Mouse (Mus musculus) intestine, embryonic 15.5 days (tissue): ENCODE data around the gene Nkain2. TPM values are rescaled to one million over a fixed set of nuclear protein-coding genes. Genes with fewer than 3 reads are reported as not detected.

Experiments used
- ATAC-seq: fragments of 200-750 bp; cut with Nextera tagmentation; 2 replicates; pipeline ENCODE4 v1.8.0; 2017; ENCODE audit warnings: moderate TSS enrichment, moderate library complexity
- H3K27ac ChIP-seq: fragments of 300-500 bp; sonication (generic); 2 replicates; pipeline ENCODE4 v1.5.1; 2015; ENCODE audit warnings: mild to moderate bottlenecking, inconsistent platforms
- H3K27me3 ChIP-seq: fragments of 300-500 bp; sonication (generic); replicated peaks from 2 replicates; pipeline ENCODE4 v1.6.1; 2015; ENCODE audit warnings: inconsistent platforms
- H3K36me3 ChIP-seq: fragments of 300-500 bp; sonication (generic); 2 replicates; pipeline ENCODE4 v1.6.1; 2015; ENCODE audit warnings: inconsistent platforms
- H3K4me1 ChIP-seq: fragments of 300-500 bp; sonication (generic); replicated peaks from 2 replicates; pipeline ENCODE4 v1.6.1; 2015; ENCODE audit warnings: inconsistent platforms
- H3K4me2 ChIP-seq: fragments of 300-500 bp; sonication (generic); replicated peaks from 2 replicates; pipeline ENCODE4 v1.6.1; 2015; ENCODE audit warnings: mild to moderate bottlenecking, inconsistent platforms
- H3K4me3 ChIP-seq: fragments of 300-500 bp; sonication (generic); replicated peaks from 2 replicates; pipeline ENCODE4 v1.5.1; 2015; ENCODE audit warnings: inconsistent platforms
- H3K9ac ChIP-seq: fragments of 300-500 bp; sonication (generic); 2 replicates; pipeline ENCODE4 v1.6.1; 2015; ENCODE audit warnings: inconsistent platforms
- H3K9me3 ChIP-seq: fragments of 300-500 bp; sonication (generic); 2 replicates; pipeline ENCODE4 v1.6.1; 2016; ENCODE audit warnings: inconsistent platforms
- WGBS: fragments of 180-500 bp; shearing (Covaris S2); methylation state at CpG from one replicate; pipeline ENCODE4 v1.1.7; 2015; 5-methylcytosine and 5-hydroxymethylcytosine counted together
- polyA plus RNA-seq: library from polyadenylated mRNA; unstranded; fragments of >200 nt; fragmentation: Nextera tagmentation; extraction: Ambion mirVana; gene quantifications from 2 replicates; pipeline ENCODE4 v1.2.1, GENCODE M21; 2015

Gene Nkain2
- polyA plus RNA-seq, 1 experiment from 2014 or later: 1.1 TPM

GRCm38 (mm10) chr10:31728036-31728435, 1162.2 kb downstream of the Nkain2 start:
- Histone ChIP-seq H3K9ac (no peak overlapping the region), H3K4me2 (no peak overlapping the region), H3K27ac (no peak overlapping the region), H3K4me3 (no peak overlapping the region), H3K36me3 (no peaks in the 10 kb centered on the region), H3K27me3 (no peaks in the 10 kb centered on the region), H3K4me1 (no peaks in the 10 kb centered on the region), H3K9me3 (no peaks in the 10 kb centered on the region)
- ATAC-seq: no peak

- Histone ChIP-seq H3K4me3 (no peak overlapping the region), H3K9ac (no peak overlapping the region), H3K27me3 (no peaks in the 10 kb centered on the region), H3K4me2 (no peak overlapping the region), H3K36me3 (no peaks in the 10 kb centered on the region), H3K9me3 (no peaks in the 10 kb centered on the region), H3K27ac (no peak overlapping the region), H3K4me1 (no peaks in the 10 kb centered on the region)
- ATAC-seq: no peak
- 75% methylated on average over 3 of the region's 3 CpGs for WGBS
Observed at GRCm38 (mm10) chr10:31647270-31647669, 1243.0 kb downstream of the Nkain2 start.

- Histone ChIP-seq H3K4me1 (no peaks in the 10 kb centered on the region), H3K27ac (no peak overlapping the region), H3K4me2 (no peak overlapping the region), H3K9ac (no peak overlapping the region), H3K27me3 (no peaks in the 10 kb centered on the region), H3K4me3 (no peak overlapping the region), H3K9me3 (no peaks in the 10 kb centered on the region), H3K36me3 (no peaks in the 10 kb centered on the region)
- 59% methylated on average over 1 of the region's 1 CpGs for WGBS
- ATAC-seq: no peak
Observed at GRCm38 (mm10) chr10:31646083-31646482, 1244.2 kb downstream of the Nkain2 start.

Other genes starting within 250 kb of the Nkain2 start
- gene Trdn, start 190.1 kb upstream of the Nkain2 start, polyA plus RNA-seq: 0.25 TPM in 1 of 2 replicates, not detected in the other